Mouse (Mus musculus) CD8-positive naive resting alpha-beta T cell, adult 57 days (primary cell): ENCODE measurements around the gene Rapgefl1. TPM values are rescaled to one million over a fixed set of nuclear protein-coding genes. Genes with fewer than 3 reads are reported as not detected.

ENCODE experiments used
- total RNA-seq: library from RNA; stranded (reverse); gene quantifications from one replicate; pipeline ENCODE4 v1.2.4, GENCODE M21; 2023

Gene Rapgefl1
- 0.77 TPM for total RNA-seq

GRCm38 (mm10) chr11:98836651-98837141 is at the start of gene Rapgefl1:
Rapgefl1 (plus strand) TSS chr11:98836785.

DNA sequence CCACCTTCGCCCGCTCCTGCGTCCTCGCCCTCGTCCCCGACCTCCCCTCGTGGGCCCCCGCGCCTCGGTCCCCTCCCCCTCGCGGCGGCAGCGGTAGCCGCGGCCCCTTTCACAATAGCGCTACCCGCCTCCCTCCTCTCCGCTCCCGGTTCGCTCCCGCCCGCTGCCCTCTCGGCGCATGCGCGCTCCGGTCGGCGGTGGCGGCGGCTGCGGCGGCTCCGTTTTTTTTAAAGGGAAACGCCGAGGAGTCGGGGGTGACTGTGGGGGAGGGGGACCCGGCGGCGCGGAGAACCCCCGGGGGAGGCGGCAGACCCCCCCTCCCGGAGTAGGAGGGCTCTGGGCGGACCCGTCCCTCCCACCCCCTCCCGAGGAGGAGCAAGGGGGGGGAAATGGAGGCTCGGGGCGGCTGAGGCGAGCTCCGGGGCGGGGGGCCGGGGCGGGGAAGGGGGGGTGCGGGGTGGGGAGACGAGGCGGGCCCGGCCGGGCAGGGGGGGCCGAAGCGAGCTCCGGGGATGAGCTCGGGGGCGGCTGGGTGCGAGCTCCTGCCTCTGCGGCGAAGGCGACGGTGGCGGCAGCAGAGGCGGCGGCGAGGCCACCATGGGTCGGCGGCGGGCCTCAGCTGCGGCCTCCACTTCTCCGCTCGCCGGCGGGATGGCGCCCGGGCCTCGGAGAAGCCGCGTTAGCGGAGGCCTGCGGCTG is 41.4 kb upstream of the Rapgefl1 start, which contains the start of gene Msl1:
Msl1 (plus strand) TSS at position 502 of the 699 bp plus-strand sequence.

GRCm38 (mm10) chr11:98804605-98805004 is 32.0 kb upstream of the Rapgefl1 start, which contains the start of gene Casc3:
Casc3 (plus strand) TSS chr11:98804905.

DNA sequence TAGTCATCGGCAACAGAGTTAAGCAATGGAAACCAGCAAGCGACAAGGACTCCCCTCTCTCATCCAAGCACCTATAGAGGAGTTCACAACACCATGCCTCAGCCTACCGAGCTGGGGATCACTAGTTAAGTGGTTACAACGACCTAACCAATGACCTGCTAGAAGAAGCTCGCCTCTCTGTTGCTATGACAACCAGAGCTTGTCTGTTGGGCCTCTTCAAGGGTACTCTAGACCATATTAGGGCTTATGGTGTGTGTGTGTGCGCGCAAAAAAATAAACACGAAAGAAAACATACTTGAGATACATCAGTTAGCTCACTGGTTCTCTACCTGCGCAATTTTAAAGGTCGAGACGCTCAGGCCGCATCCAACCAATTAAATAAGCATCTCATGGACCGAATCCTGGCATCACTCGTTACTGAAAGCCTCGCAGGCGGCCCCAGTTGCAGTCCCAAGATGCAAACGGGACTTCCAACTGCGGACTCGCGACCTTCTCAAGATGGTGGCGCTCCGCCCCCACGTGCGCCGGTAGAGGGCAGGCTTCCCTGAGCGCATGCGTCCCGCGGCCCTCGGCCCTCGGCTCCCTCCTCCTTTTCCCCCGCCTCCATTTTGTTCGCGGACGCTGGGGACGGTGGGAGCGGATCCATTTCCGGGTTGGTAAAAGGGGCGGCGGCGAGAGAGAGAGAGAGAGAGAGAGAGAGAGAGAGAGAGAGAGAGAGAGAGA is 26.6 kb downstream of the Rapgefl1 start, which contains the start of gene Wipf2:
Wipf2 (plus strand) TSS at position 611 of the 723 bp plus-strand sequence.

Other genes with a start within 250 kb of the Rapgefl1 start
- gene Ormdl3, start 249.4 kb upstream of the Rapgefl1 start, total RNA-seq, result 20.5 TPM
- not detected for gene Lrrc3c, start 238.5 kb upstream of the Rapgefl1 start, total RNA-seq
- gene Gm12355, start 211.1 kb upstream of the Rapgefl1 start, total RNA-seq, result 28.9 TPM
- gene Gsdma3, start 210.4 kb upstream of the Rapgefl1 start, total RNA-seq, result not detected
- not detected for gene Gsdma2, start 190.0 kb upstream of the Rapgefl1 start, total RNA-seq
- not detected for gene Gsdma, start 172.4 kb upstream of the Rapgefl1 start, total RNA-seq
- 74.1 TPM for gene Psmd3, start 154.2 kb upstream of the Rapgefl1 start, total RNA-seq
- gene Csf3, start 135.5 kb upstream of the Rapgefl1 start, total RNA-seq, result not detected
- 67.4 TPM for gene Med24, start 107.3 kb upstream of the Rapgefl1 start, total RNA-seq
- 48.1 TPM for gene Thra, start 96.1 kb upstream of the Rapgefl1 start, total RNA-seq
- gene Nr1d1, start 61.5 kb upstream of the Rapgefl1 start, total RNA-seq, result 4.7 TPM
- gene Msl1, start 41.3 kb upstream of the Rapgefl1 start, total RNA-seq, result 99.1 TPM
- gene Casc3, start 31.9 kb upstream of the Rapgefl1 start, total RNA-seq, result 96.9 TPM
- 45.4 TPM for gene Wipf2, start 26.9 kb downstream of the Rapgefl1 start, total RNA-seq
- 1.2 TPM for gene Cdc6, start 71.0 kb downstream of the Rapgefl1 start, total RNA-seq
- 96.5 TPM for gene Rara, start 91.0 kb downstream of the Rapgefl1 start, total RNA-seq
- not detected for gene Gjd3, start 146.2 kb downstream of the Rapgefl1 start, total RNA-seq
- gene Top2a, start 187.4 kb downstream of the Rapgefl1 start, total RNA-seq, result 7.3 TPM
- 155 TPM for gene Igfbp4, start 204.5 kb downstream of the Rapgefl1 start, total RNA-seq